Mouse (Mus musculus) urinary bladder, postnatal 14 days (tissue): ENCODE data around the gene Ccdc85a.
A peak's percentile ranks its signal among the peaks of the same experiment; 100 is the strongest.
"Not testable (repeated sequence)": the region's sequence is repeated elsewhere in the genome, so short reads cannot be mapped to it uniquely, and the experiment has no call there.

Experiments used
- DNase-seq: peaks from one replicate; pipeline ENCODE4 v3.0.0; 2021; ENCODE audit warnings: low spot score

Ccdc85a gene

GRCm38 (mm10) chr11:28422451-28423231 lies 161.5 kb downstream of the Ccdc85a start:
- peak; percentile 16 for DNase-seq

GRCm38 (mm10) chr11:28415841-28416240 lies 168.3 kb downstream of the Ccdc85a start:
- DNase-seq = no peak

- DNase-seq = not testable (repeated sequence)
These were observed 174.2 kb downstream of the Ccdc85a start for GRCm38 (mm10) chr11:28409880-28410279.

- DNase-seq = no peak
These were observed 187.0 kb downstream of the Ccdc85a start for GRCm38 (mm10) chr11:28397166-28397565.

- DNase-seq = no peak
These were observed 208.2 kb downstream of the Ccdc85a start for GRCm38 (mm10) chr11:28375891-28376290.

GRCm38 (mm10) chr11:28374636-28375035 lies 209.5 kb downstream of the Ccdc85a start:
- DNase-seq = no peak

GRCm38 (mm10) chr11:28371381-28371780 lies 212.7 kb downstream of the Ccdc85a start:
- DNase-seq = not testable (repeated sequence)

GRCm38 (mm10) chr11:28365929-28366244 lies 218.2 kb downstream of the Ccdc85a start:
- DNase-seq = no peak

GRCm38 (mm10) chr11:28365209-28365928 lies 218.8 kb downstream of the Ccdc85a start:
- peak; percentile 82 for DNase-seq

GRCm38 (mm10) chr11:28343465-28343864 lies 240.7 kb downstream of the Ccdc85a start:
- DNase-seq = no peak

GRCm38 (mm10) chr11:28341887-28342286 lies 242.2 kb downstream of the Ccdc85a start:
- no peak for DNase-seq

GRCm38 (mm10) chr11:28339224-28340150 lies 244.6 kb downstream of the Ccdc85a start, which contains the start of gene Gm6685:
Gm6685 (minus strand) TSS chr11:28339867.
- not testable (repeated sequence) for DNase-seq
